Mouse (Mus musculus): ENCODE measurements around the gene Izumo1r. TPM values are rescaled to one million over a fixed set of nuclear protein-coding genes. Genes with fewer than 3 reads are reported as not detected.

The Izumo1r gene
- total RNA-seq, 2 experiments from 2014 or later, result not detected

GRCm38 (mm10) chr9:14872181-14872930, 31.4 kb downstream of the Izumo1r start:
- intact Hi-C loops (cut with DNase I), result no loop called here
- DNase-seq (ENCODE audit: low spot score), result no peak

DNA sequence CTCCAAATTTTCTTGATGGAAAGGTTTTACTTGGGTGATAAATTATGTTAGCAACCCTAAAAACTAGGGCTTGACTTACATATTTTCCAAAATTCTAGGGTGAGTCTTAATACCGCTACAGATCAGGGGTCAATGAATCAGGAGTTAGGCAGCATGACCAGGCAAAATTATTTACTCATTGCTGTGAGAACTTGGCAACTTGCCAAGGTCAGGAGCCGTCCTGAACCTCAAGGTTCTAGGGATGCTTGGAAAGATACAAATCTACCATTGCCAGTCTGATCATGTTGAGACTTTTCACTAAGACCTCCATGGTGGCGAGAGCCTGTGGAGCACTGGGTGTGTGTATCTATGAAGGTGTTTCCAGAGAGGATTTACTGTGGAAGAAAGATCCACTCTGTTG, 32.2 kb downstream of the Izumo1r start:
- DNase-seq (ENCODE audit: low spot score), result no peak
- intact Hi-C loops (cut with DNase I), result no loop called here

DNA sequence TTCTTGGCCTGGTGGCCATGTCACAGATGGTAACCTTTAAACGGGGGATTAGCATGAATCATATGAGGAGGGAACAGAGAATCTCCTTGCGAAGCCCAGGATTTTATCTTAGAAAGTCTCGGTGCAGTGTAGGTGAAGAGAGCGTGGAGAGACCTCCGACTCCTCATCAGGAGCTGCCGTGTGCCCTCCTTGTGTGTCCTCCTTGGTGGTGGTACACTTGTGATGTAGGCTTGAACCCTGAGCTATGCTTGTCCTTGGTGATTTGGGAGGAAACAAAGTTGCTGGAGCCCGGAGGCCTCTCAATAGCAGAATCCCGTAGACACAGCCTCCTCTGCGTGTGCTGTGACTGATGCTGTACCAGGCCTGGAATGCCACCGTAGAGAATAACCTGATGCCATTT, 32.9 kb downstream of the Izumo1r start:
- DNase-seq (ENCODE audit: low spot score), result no peak
- intact Hi-C loops (cut with DNase I), result no loop called here

DNA sequence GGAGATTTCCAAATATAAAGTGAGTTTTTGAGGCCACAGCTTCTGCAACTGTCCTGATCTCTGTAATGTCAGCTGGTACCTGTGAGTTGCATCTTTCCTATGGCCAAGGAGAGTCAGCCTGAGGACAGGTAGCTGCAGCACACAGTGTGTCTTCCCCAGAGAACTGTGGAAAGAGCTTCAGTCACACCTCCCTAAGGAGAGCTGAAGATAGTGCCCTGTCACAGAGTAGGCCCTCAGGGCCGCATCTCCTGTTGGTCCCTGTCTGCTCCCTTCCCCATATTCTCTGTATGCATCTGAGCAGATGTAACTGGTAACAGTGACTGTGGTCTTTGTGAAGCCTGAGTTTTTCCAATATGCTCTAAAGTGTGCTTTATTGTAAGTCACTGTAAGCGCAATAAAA, 33.4 kb downstream of the Izumo1r start:
- intact Hi-C loops (cut with DNase I), result no loop called here
- no peak for DNase-seq (ENCODE audit: low spot score)

DNA sequence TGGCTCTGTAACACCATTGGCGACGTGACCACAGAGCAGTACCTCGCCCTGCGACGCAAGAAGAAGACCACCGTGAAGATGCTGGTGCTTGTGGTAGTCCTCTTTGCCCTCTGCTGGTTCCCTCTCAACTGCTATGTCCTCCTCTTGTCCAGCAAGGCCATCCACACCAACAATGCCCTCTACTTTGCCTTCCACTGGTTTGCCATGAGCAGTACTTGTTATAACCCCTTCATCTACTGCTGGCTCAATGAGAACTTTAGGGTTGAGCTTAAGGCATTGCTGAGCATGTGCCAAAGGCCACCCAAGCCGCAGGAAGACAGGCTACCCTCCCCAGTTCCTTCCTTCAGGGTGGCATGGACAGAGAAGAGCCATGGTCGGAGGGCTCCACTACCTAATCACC, 35.4 kb downstream of the Izumo1r start:
- no peak for DNase-seq (ENCODE audit: low spot score)
- intact Hi-C loops (cut with DNase I), result no loop called here

- intact Hi-C loops (cut with DNase I), result loop anchor here (1.0 to 2.0 kb wide), 2 partner anchors 148 to 346 kb away; no protein-coding TSS in a partner anchor
- no peak for DNase-seq (ENCODE audit: low spot score)
Measured at GRCm38 (mm10) chr9:14866957-14867356, 36.8 kb downstream of the Izumo1r start.

DNA sequence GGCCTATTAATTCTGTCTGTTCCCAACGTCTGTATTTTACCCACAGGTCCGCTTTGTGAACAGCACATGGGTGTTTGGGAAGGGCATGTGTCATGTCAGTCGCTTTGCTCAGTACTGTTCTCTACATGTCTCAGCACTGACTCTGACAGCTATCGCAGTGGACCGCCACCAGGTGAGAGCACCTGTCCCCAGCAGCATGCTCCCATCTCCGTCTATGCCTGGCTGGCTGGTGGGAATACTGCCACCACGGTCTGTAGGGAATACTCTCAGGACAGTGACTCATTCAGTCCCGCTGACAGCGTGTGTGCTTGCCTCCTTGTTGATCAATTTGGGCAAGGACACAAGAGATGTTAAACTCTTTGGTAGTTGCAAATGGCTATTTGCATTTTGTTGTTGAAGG, 39.0 kb downstream of the Izumo1r start:
- intact Hi-C loops (cut with DNase I), result no loop called here
- no peak for DNase-seq (ENCODE audit: low spot score)

GRCm38 (mm10) chr9:14863126-14863525, 40.6 kb downstream of the Izumo1r start:
- intact Hi-C loops (cut with DNase I), result no loop called here
- no peak for DNase-seq (ENCODE audit: low spot score)

GRCm38 (mm10) chr9:14859868-14860639, 43.7 kb downstream of the Izumo1r start, which contains the start of gene Gpr83:
Gene Gpr83 (plus strand): TSS chr9:14860210.
- intact Hi-C loops (cut with DNase I), result no loop called here
- no peak for DNase-seq (ENCODE audit: low spot score)

GRCm38 (mm10) chr9:14858782-14859181, 45.0 kb downstream of the Izumo1r start:
- no peak for DNase-seq (ENCODE audit: low spot score)
- intact Hi-C loops (cut with DNase I), result no loop called here

GRCm38 (mm10) chr9:14858170-14858706, 45.5 kb downstream of the Izumo1r start:
- intact Hi-C loops (cut with DNase I), result no loop called here
- DNase-seq (ENCODE audit: low spot score), result no peak

DNA sequence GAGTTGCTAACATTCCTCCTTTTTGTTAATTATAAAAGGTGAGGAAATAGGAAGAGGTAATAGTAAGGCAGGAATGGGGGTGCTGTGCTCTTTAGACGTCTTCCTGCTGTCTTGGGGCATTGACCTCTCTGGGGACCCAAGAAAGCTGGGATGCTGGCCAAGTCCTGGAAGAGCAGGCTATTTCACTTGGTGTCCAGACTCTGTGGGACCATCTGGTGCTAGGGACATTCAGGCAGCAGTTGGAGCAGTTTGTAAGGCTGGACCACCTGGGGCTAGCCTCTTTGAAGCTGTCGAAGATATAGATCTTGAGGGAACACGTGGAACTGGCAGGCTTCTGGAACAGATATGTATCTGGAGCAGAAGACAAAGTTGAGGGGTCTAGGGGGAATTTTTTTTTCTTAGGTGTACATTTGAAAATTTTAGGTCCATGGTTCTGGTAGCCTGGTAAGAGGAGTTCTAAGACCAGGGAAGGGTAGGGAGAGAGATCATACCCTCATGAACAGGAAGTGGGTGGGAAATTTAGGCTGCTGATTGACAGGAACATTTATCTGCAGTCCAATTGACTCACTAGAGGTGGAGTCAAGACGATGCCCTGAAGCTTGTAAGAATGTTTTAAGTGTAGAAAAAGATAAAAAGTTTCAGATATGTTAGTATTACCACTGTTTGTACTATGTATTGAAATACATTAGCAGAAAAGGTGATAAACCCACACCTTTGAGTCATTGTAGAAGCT, 46.7 kb downstream of the Izumo1r start:
- no peak for DNase-seq (ENCODE audit: low spot score)
- intact Hi-C loops (cut with DNase I), result no loop called here

DNA sequence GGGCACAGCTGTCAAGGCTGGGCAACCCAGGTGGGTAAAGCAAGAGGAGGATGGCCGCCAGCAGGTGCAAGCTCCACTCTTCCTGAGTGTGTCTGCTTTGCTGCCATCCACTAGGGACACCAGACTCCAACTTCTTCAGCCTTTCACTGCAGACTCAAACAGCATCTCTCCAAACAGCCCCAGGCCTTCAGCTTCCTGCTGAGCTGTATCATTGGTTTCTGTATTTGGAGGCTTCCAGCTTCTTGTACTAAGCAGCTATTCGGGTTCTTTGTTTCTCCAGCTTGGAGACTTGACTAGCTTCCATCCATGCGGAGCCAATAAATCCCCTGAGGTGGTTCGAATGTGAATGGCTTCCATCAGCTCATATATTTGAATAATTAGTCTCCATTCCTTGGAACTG, 49.2 kb downstream of the Izumo1r start:
- intact Hi-C loops (cut with DNase I), result no loop called here
- DNase-seq (ENCODE audit: low spot score), result no peak

GRCm38 (mm10) chr9:14848267-14848935, 55.3 kb downstream of the Izumo1r start:
- intact Hi-C loops (cut with DNase I), result no loop called here
- DNase-seq (ENCODE audit: low spot score), result no peak

GRCm38 (mm10) chr9:14846428-14846827, 57.3 kb downstream of the Izumo1r start:
- DNase-seq (ENCODE audit: low spot score), result no peak
- intact Hi-C loops (cut with DNase I), result no loop called here

- no peak for DNase-seq (ENCODE audit: low spot score)
- intact Hi-C loops (cut with DNase I), result no loop called here
Measured at GRCm38 (mm10) chr9:14843901-14844300, 59.8 kb downstream of the Izumo1r start.

DNA sequence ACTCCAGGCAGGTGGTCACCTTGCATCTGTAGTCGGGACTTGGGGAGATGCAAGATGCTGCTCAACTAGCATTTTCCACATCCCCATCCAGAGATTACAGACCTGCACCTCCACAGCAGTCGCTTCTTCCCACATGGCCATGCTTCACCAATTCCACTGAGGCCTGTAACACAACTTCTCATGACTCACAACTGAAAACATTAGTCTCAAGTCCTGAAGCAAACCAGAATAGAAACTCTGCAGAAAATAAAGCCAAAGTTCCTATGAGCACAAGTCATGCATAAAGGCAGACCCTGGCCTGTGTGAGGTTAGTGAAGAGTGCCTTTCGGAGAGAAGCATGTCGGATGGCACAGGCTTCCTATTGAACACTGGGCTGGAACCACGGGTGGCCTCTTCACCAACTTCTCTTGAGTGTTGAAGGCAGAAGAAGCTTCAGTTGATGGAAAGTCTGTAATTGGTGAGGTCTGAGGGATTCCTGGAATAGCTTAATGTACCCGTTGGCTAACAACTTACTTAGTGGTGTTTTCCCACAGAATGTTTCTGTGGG, 60.4 kb downstream of the Izumo1r start:
- DNase-seq (ENCODE audit: low spot score), result no peak
- intact Hi-C loops (cut with DNase I), result no loop called here

GRCm38 (mm10) chr9:14841878-14842761, 61.6 kb downstream of the Izumo1r start:
- intact Hi-C loops (cut with DNase I), result no loop called here
- no peak for DNase-seq (ENCODE audit: low spot score)

GRCm38 (mm10) chr9:14839970-14840369, 63.8 kb downstream of the Izumo1r start:
- intact Hi-C loops (cut with DNase I), result no loop called here
- no peak for DNase-seq (ENCODE audit: low spot score)

Measured in heart, postnatal 25 days (tissue).